Mouse (Mus musculus): Measurements from ENCODE around the gene Dnajc11. TPM values are rescaled to one million over a fixed set of nuclear protein-coding genes. Genes with fewer than 3 reads are reported as not detected.

The Dnajc11 gene
- polyA plus RNA-seq, 1 experiment from 2014 or later: 57.8 TPM

GRCm38 (mm10) chr4:152028456-152028855 lies 95.0 kb downstream of the Dnajc11 start:
- peak overlapping the region; percentile 71; the same call in 1 of the 2 replicates for H3K4me3 ChIP-seq (ENCODE audit: low read depth, low read length)
- H3K27me3 ChIP-seq (ENCODE audit: control insufficient read depth, insufficient read depth, low read length): peaks cover 12% of the 10 kb centered on the region
- no peak overlapping the region for H3K27ac ChIP-seq (ENCODE audit: low read depth, low read length)
- 57% methylated on average over 15 of the region's 15 CpGs for WGBS (ENCODE audit: insufficient replicate concordance)
- peaks cover 35% of the 10 kb centered on the region for H3K4me1 ChIP-seq (ENCODE audit: control insufficient read depth, insufficient read depth, low read length)
- H3K36me3 ChIP-seq (ENCODE audit: control insufficient read depth, insufficient read depth, low read length): no peaks in the 10 kb centered on the region; the same call in 1 of the 2 replicates
- H3K4me2 ChIP-seq: peak overlapping the region; percentile 94
- no peaks in the 10 kb centered on the region for H3K9me3 ChIP-seq (replicated peaks; ENCODE audit: control insufficient read depth, low read length)
- ATAC-seq (replicated peaks; ENCODE audit: insufficient number of reproducible peaks, low FRiP score, low TSS enrichment): no peak
- H3K9ac ChIP-seq (ENCODE audit: low read depth, low read length): no peak overlapping the region

- Histone ChIP-seq H3K4me3 (ENCODE audit: low read depth, low read length) (no peak overlapping the region), H3K4me1 (ENCODE audit: control insufficient read depth, insufficient read depth, low read length) (peaks cover 35% of the 10 kb centered on the region), H3K4me2 (no peak overlapping the region), H3K36me3 (ENCODE audit: control insufficient read depth, insufficient read depth, low read length) (no peaks in the 10 kb centered on the region), H3K9ac (ENCODE audit: low read depth, low read length) (no peak overlapping the region), H3K27ac (ENCODE audit: low read depth, low read length) (no peak overlapping the region), H3K9me3 (replicated peaks; ENCODE audit: control insufficient read depth, low read length) (no peaks in the 10 kb centered on the region), H3K27me3 (ENCODE audit: control insufficient read depth, insufficient read depth, low read length) (peaks cover 12% of the 10 kb centered on the region)
- no peak for ATAC-seq (replicated peaks; ENCODE audit: insufficient number of reproducible peaks, low FRiP score, low TSS enrichment)
- WGBS (ENCODE audit: insufficient replicate concordance): 33% methylated on average over 5 of the region's 5 CpGs
Measured at GRCm38 (mm10) chr4:152029087-152029486, 95.6 kb downstream of the Dnajc11 start.

GRCm38 (mm10) chr4:152029997-152030396 lies 96.5 kb downstream of the Dnajc11 start:
- Histone ChIP-seq H3K27me3 (ENCODE audit: control insufficient read depth, insufficient read depth, low read length) (peaks cover 12% of the 10 kb centered on the region), H3K27ac (ENCODE audit: low read depth, low read length) (no peak overlapping the region), H3K4me3 (ENCODE audit: low read depth, low read length) (no peak overlapping the region), H3K4me1 (ENCODE audit: control insufficient read depth, insufficient read depth, low read length) (peaks cover 29% of the 10 kb centered on the region), H3K36me3 (ENCODE audit: control insufficient read depth, insufficient read depth, low read length) (no peaks in the 10 kb centered on the region), H3K9me3 (replicated peaks; ENCODE audit: control insufficient read depth, low read length) (no peaks in the 10 kb centered on the region), H3K4me2 (no peak overlapping the region), H3K9ac (ENCODE audit: low read depth, low read length) (no peak overlapping the region)
- ATAC-seq (replicated peaks; ENCODE audit: insufficient number of reproducible peaks, low FRiP score, low TSS enrichment): no peak
- WGBS (ENCODE audit: insufficient replicate concordance): 76% methylated on average over 4 of the region's 4 CpGs

Other genes with a start within 250 kb of the Dnajc11 start
- gene Camta1, start 71.8 kb upstream of the Dnajc11 start, polyA plus RNA-seq (2014; fragmentation: Nextera tagmentation; extraction: Ambion mirVana): 137 and 138 TPM in 2 replicates
- gene Thap3, start 55.3 kb downstream of the Dnajc11 start, polyA plus RNA-seq (2014; fragmentation: Nextera tagmentation; extraction: Ambion mirVana): 18.9 and 19.7 TPM in 2 replicates
- gene Phf13, start 62.6 kb downstream of the Dnajc11 start, polyA plus RNA-seq (2014; fragmentation: Nextera tagmentation; extraction: Ambion mirVana): 14.3 and 21.7 TPM in 2 replicates
- 11.4 and 17.8 TPM in 2 replicates for gene Klhl21, start 75.1 kb downstream of the Dnajc11 start, polyA plus RNA-seq (2014; fragmentation: Nextera tagmentation; extraction: Ambion mirVana)
- gene Zbtb48, start 94.0 kb downstream of the Dnajc11 start, polyA plus RNA-seq (2014; fragmentation: Nextera tagmentation; extraction: Ambion mirVana): 11.8 and 12.2 TPM in 2 replicates
- gene Tas1r1, start 104.9 kb downstream of the Dnajc11 start, polyA plus RNA-seq (2014; fragmentation: Nextera tagmentation; extraction: Ambion mirVana): 0.14 and 0.16 TPM in 2 replicates
- 18.0 and 19.0 TPM in 2 replicates for gene Nol9, start 105.6 kb downstream of the Dnajc11 start, polyA plus RNA-seq (2014; fragmentation: Nextera tagmentation; extraction: Ambion mirVana)
- 6.6 and 7.0 TPM in 2 replicates for gene Plekhg5, start 138.8 kb downstream of the Dnajc11 start, polyA plus RNA-seq (2014; fragmentation: Nextera tagmentation; extraction: Ambion mirVana)
- gene Tnfrsf25, start 182.2 kb downstream of the Dnajc11 start, polyA plus RNA-seq (2014; fragmentation: Nextera tagmentation; extraction: Ambion mirVana): 0.27 and 0.58 TPM in 2 replicates
- 0.90 and 1.3 TPM in 2 replicates for gene Espn, start 218.7 kb downstream of the Dnajc11 start, polyA plus RNA-seq (2014; fragmentation: Nextera tagmentation; extraction: Ambion mirVana)
- gene Hes2, start 225.2 kb downstream of the Dnajc11 start, polyA plus RNA-seq (2014; fragmentation: Nextera tagmentation; extraction: Ambion mirVana): 0.07 TPM in 1 of 2 replicates, not detected in the other
- 53.1 and 53.6 TPM in 2 replicates for gene Acot7, start 244.4 kb downstream of the Dnajc11 start, polyA plus RNA-seq (2014; fragmentation: Nextera tagmentation; extraction: Ambion mirVana)

Measured in heart, embryonic 11.5 days (tissue).